Mouse (Mus musculus) CD8-positive naive resting alpha-beta T cell, adult 2 months (primary cell): Measurements from ENCODE around the gene F2rl3.

Experiments used
- DNase-seq, 2 experiments: peaks; one replicate each; pipeline ENCODE4 v3.0.0; 2022; ENCODE audit warnings: low read depth in 2 of 2, low spot score in 2 of 2

Gene F2rl3

DNA sequence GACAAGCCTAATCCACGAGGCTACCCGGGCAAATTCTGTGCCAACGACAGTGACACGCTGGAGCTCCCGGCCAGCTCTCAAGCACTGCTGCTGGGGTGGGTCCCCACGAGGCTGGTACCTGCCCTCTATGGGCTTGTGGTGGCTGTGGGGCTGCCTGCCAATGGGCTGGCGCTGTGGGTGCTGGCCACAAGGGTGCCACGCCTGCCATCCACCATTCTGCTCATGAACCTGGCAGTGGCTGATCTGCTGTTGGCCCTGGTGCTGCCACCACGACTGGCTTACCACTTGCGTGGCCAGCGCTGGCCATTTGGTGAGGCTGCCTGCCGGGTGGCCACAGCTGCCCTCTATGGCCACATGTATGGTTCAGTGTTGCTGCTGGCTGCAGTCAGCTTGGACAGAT, 626 bp downstream of the F2rl3 start:
- DNase-seq: no peak

DNA sequence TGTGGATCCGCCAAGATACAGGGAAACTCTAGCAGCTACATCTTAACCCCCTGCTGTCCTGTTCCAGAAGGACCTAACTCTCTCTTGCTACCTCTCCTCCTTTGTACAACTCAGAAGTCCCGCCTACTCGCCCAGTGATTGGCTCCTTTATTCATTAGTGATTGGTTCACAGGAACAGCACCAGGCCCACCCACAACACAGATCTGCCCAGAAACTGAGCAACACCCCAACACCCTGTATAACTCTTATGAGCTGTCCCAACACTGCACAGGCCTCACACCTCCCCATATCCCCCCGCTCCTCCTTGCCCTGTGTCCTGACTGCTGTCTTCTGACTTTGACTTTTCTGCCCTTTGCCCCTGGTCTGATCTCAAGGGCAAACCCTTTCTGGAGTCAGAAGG, 4.0 kb downstream of the F2rl3 start:
- no peak for DNase-seq

DNA sequence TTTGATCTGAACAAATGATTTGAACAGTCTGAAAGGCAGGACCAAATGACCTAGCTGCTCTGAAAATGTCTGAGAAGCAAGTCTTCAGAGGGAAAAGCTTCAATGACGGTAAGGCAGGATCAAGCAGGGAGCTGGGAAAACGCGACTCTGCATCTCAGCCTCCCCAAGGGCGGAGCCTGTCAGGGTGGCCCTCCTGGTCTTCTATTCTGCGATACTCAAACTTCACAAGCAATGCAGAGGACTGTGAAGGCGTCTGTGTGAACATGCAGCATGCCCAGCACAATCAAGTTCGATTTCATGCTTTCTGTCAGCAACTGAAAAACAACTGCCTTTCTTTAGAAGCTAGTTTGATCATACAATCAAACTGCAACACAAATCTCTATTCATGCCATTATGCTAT, 5.1 kb downstream of the F2rl3 start:
- DNase-seq: no peak

DNA sequence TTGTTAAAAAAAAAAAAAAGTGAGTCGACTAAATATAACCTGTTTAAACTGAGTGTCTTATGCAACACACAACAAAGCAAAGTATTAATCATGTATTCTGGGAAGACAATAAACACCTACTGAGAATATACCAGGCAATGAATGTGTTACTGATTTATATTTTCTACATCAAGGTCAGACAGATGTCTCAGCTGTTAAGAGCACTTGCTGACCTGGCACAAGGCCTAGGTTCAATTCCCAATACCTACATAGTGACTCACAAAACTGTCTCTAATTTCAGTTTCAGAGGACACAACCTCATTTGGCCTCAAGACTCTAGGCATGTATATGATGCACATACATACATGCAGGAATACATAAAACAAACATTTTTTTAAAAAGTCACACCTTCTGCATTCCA, 16.1 kb downstream of the F2rl3 start:
- no peak for DNase-seq

DNA sequence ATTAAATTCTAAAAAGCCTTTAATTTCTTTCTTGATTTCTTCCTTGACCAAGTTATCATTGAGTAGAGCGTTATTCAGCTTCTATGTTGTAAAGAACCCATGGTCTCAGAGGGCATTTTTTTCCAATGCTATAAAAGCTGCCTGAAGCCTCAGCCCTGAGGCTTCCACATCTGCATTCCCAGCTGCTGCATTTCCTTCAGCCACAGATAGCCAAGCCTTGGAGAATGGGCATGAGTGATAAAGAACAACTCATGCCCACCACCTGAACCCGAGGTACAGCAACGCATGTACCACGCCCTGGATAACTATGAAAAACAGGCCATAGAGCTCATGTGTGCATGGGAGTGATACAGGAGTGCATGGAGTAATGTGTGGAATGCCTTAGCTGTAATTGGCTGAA, 19.0 kb downstream of the F2rl3 start:
- DNase-seq: no peak

DNA sequence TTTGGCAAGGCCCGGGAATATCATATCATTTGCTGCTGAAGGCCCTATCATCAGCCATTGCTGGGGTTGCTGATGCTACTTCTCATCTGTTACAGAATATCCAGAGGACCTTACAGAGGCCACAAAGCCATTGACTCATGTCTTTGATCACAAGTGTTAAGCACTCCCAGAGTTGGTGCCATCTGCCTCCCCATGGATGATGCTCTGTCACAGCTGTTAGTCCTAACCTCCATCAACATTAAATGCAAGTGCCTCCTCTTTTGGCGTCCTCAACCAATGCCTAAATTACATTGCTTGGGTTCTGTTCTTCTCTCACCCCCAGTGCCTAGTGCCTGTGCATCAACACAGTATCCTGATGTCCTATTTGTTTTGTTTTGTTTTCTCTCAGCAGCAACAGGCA, 39.9 kb downstream of the F2rl3 start:
- DNase-seq: no peak

DNA sequence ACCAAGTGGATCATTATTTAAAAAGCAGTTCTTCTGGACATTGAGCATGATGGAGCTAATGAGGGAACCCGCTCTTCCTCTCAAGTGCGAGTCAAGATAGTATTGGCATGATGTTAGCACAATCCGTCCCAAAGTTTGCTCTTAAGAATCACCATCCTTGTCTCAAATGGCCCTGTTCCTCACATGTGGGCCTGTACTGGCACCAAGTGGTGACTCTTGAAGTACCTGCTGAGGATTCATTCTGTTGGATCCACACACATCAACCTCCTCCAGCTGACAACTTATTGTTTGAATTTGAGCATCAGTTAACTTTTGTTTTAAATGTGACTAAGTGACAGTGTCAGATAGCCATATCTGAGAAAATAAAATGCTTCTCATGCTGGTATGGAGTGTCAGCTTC, 51.0 kb downstream of the F2rl3 start:
- no peak for DNase-seq
